11 mouse cellular contexts compared by ENCODE assay signal in genomic region chr9:30976339-30977023, GRCm38 (mm10). TPM values are rescaled to one million over a fixed set of nuclear protein-coding genes. Genes with fewer than 3 reads are reported as not detected.
DNase-seq lines count a peak whose midpoint lies in the region; ATAC-seq and TF ChIP-seq lines count a peak whose summit lies in the region.
"Had no signal": no experiment of that assay in that cellular context is flagged by ENCODE, and none has a peak within 500 bp of the region (broad histone marks: within the 10 kb centered on the region; RNA-seq: fewer than 3 reads in every experiment).

No protein-coding gene starts in this region.

- peak overlapping the region; percentile 84 for H3K27ac ChIP-seq in intestine, embryonic 15.5 days
- H3K27ac ChIP-seq in stomach, embryonic 16.5 days (ENCODE audit: low read length): peak overlapping the region; percentile 90
- H3K27ac ChIP-seq in neural tube, embryonic 15.5 days (replicated peaks): no peak overlapping the region

- no peak for TF ChIP-seq POLR2A in lung, adult 2 months (IDR thresholded peaks at IDR 0.05; ENCODE audit: borderline replicate concordance, extremely low read depth, low read depth, low read length)

- H3K9ac ChIP-seq in intestine, embryonic 15.5 days: no peak overlapping the region
- H3K9ac ChIP-seq in stomach, embryonic 16.5 days (ENCODE audit: low read length): no peak overlapping the region
- H3K9ac ChIP-seq in neural tube, embryonic 15.5 days (replicated peaks): no peak overlapping the region

- WGBS in lung, adult 2 months: 72% methylated on average over 11 of the region's 11 CpGs
- 55% methylated on average over 11 of the region's 11 CpGs for WGBS in intestine, embryonic 15.5 days
- 58% methylated on average over 11 of the region's 11 CpGs for WGBS in stomach, embryonic 16.5 days
- WGBS in neural tube, embryonic 15.5 days: 75% methylated on average over 11 of the region's 11 CpGs

- H3K4me2 ChIP-seq in intestine, embryonic 15.5 days (replicated peaks): no peak overlapping the region
- H3K4me2 ChIP-seq in stomach, embryonic 16.5 days (ENCODE audit: low read depth, low read length): no peak overlapping the region
- H3K4me2 ChIP-seq in neural tube, embryonic 15.5 days: no peak overlapping the region

- H3K4me1 ChIP-seq in lung, adult 2 months (ENCODE audit: control insufficient read depth, insufficient read depth, low read length): no peaks in the 10 kb centered on the region
- H3K4me1 ChIP-seq in intestine, embryonic 15.5 days (replicated peaks): peaks cover 13% of the 10 kb centered on the region; the same call in 1 of the 2 replicates
- H3K4me1 ChIP-seq in stomach, embryonic 16.5 days (ENCODE audit: control insufficient read depth, insufficient read depth, low read length): peaks cover 14% of the 10 kb centered on the region
- H3K4me1 ChIP-seq in neural tube, embryonic 15.5 days: no peaks in the 10 kb centered on the region

- H3K9me3 ChIP-seq in intestine, embryonic 15.5 days: no peaks in the 10 kb centered on the region
- H3K9me3 ChIP-seq in stomach, embryonic 16.5 days (replicated peaks; ENCODE audit: control insufficient read depth, low read length): no peaks in the 10 kb centered on the region
- H3K9me3 ChIP-seq in neural tube, embryonic 15.5 days (replicated peaks): no peaks in the 10 kb centered on the region

- H3K27me3 ChIP-seq in intestine, embryonic 15.5 days (replicated peaks): no peaks in the 10 kb centered on the region
- H3K27me3 ChIP-seq in stomach, embryonic 16.5 days (ENCODE audit: control insufficient read depth, insufficient read depth, low read length): no peaks in the 10 kb centered on the region
- H3K27me3 ChIP-seq in neural tube, embryonic 15.5 days (replicated peaks): no peaks in the 10 kb centered on the region

- no peaks in the 10 kb centered on the region for H3K36me3 ChIP-seq in intestine, embryonic 15.5 days
- H3K36me3 ChIP-seq in stomach, embryonic 16.5 days (ENCODE audit: control insufficient read depth, insufficient read depth, low read length): no peaks in the 10 kb centered on the region
- H3K36me3 ChIP-seq in neural tube, embryonic 15.5 days: no peaks in the 10 kb centered on the region

- H3K4me3 ChIP-seq in lung, adult 2 months (replicated peaks; ENCODE audit: extremely low read depth, low read depth, low read length): no peak overlapping the region
- no peak overlapping the region for H3K4me3 ChIP-seq in intestine, embryonic 15.5 days (replicated peaks)
- no peak overlapping the region for H3K4me3 ChIP-seq in stomach, embryonic 16.5 days (replicated peaks; ENCODE audit: low read length)
- H3K4me3 ChIP-seq in neural tube, embryonic 15.5 days (replicated peaks): no peak overlapping the region

- ATAC-seq in intestine, embryonic 15.5 days: peak; percentile 89
- peak; percentile 87 for ATAC-seq in stomach, embryonic 16.5 days (ENCODE audit: insufficient read depth, low FRiP score)
- ATAC-seq in neural tube, embryonic 15.5 days (ENCODE audit: low FRiP score): no peak

- no peak for TF ChIP-seq CTCF in lung, adult 2 months (IDR thresholded peaks at IDR 0.05; ENCODE audit: insufficient read depth, low read length)

- peak; percentile 23 to 36 for DNase-seq in lung, adult 18-20 months
- no peak for DNase-seq in lung, adult 2 months
- peak; percentile 65 for DNase-seq in fat pad, adult 2 months (ENCODE audit: extremely low read depth, low read depth, low spot score)
- no peak for DNase-seq in kidney, postnatal 4 days
- no peak for DNase-seq in thymus, postnatal 4 days
- DNase-seq: cerebellum, adult 9-10 months; retina, postnatal 1 day; thymus, postnatal 25 days had no signal

RNA-seq across cellular contexts. Expression of gene Adamts8, which starts 34.1 kb away (rescaled TPM):
- polyA plus RNA-seq in lung, adult 2 months (2012; rRNA removed): 8.6 and 11.8 TPM in 2 replicates
- 13.5 and 14.0 TPM in 2 replicates for polyA plus RNA-seq in intestine, embryonic 15.5 days (2015; fragmentation: Nextera tagmentation; extraction: Ambion mirVana)
- polyA plus RNA-seq in stomach, embryonic 16.5 days (2015; fragmentation: Nextera tagmentation; extraction: Ambion mirVana): 6.3 and 6.5 TPM in 2 replicates
- polyA plus RNA-seq in neural tube, embryonic 15.5 days (2015; fragmentation: Nextera tagmentation; extraction: Ambion mirVana): 2.6 and 3.1 TPM in 2 replicates

RNA-seq across cellular contexts. Expression of gene Zbtb44, which starts 54.0 kb away (rescaled TPM):
- polyA plus RNA-seq in lung, adult 2 months (2012; rRNA removed): 5.9 and 8.2 TPM in 2 replicates
- 7.6 and 7.9 TPM in 2 replicates for polyA plus RNA-seq in intestine, embryonic 15.5 days (2015; fragmentation: Nextera tagmentation; extraction: Ambion mirVana)
- 4.8 and 5.8 TPM in 2 replicates for polyA plus RNA-seq in stomach, embryonic 16.5 days (2015; fragmentation: Nextera tagmentation; extraction: Ambion mirVana)
- 3.5 and 5.1 TPM in 2 replicates for polyA plus RNA-seq in neural tube, embryonic 15.5 days (2015; fragmentation: Nextera tagmentation; extraction: Ambion mirVana)

RNA-seq across cellular contexts. Expression of gene Adamts15, which starts 54.2 kb away (rescaled TPM):
- polyA plus RNA-seq in lung, adult 2 months (2012; rRNA removed): 26.6 and 29.6 TPM in 2 replicates
- 5.9 and 6.2 TPM in 2 replicates for polyA plus RNA-seq in intestine, embryonic 15.5 days (2015; fragmentation: Nextera tagmentation; extraction: Ambion mirVana)
- 9.1 and 10.2 TPM in 2 replicates for polyA plus RNA-seq in stomach, embryonic 16.5 days (2015; fragmentation: Nextera tagmentation; extraction: Ambion mirVana)
- 5.8 and 7.0 TPM in 2 replicates for polyA plus RNA-seq in neural tube, embryonic 15.5 days (2015; fragmentation: Nextera tagmentation; extraction: Ambion mirVana)

Comparison
In these comparisons a context has a peak if more than half of its experiments do, and no peak if none do; other contexts are left out.
1. DNase-seq: peak in lung, adult 18-20 months (2 of 2) and fat pad, adult 2 months (single experiment); none in lung, adult 2 months (single experiment), kidney, postnatal 4 days (0 of 2) and thymus, postnatal 4 days (single experiment).